Mouse (Mus musculus) intestine, postnatal 0 days (tissue): Measurements from ENCODE around the gene Cdk2ap2. TPM values are rescaled to one million over a fixed set of nuclear protein-coding genes. Genes with fewer than 3 reads are reported as not detected.

Source experiments
- ATAC-seq: fragments of 200-750 bp; cut with Nextera tagmentation; 2 replicates; pipeline ENCODE4 v1.8.0; 2017; ENCODE audit warnings: mild to moderate bottlenecking, moderate TSS enrichment, moderate library complexity
- H3K27ac ChIP-seq: fragments of 300-500 bp; sonication (generic); 2 replicates; pipeline ENCODE4 v1.5.1; 2014; ENCODE audit warnings: mild to moderate bottlenecking, low read depth, low read length, moderate library complexity
- H3K27me3 ChIP-seq: fragments of 300-500 bp; sonication (generic); replicated peaks from 2 replicates; pipeline ENCODE4 v1.6.1; 2014; ENCODE audit warnings: low read length, mixed read lengths; ENCODE audit not compliant: control insufficient read depth, insufficient read depth
- H3K36me3 ChIP-seq: fragments of 300-500 bp; sonication (generic); 2 replicates; pipeline ENCODE4 v1.6.1; 2014; ENCODE audit warnings: mild to moderate bottlenecking, moderate library complexity; ENCODE audit not compliant: control insufficient read depth, insufficient read depth
- H3K4me1 ChIP-seq: fragments of 300-500 bp; sonication (generic); replicated peaks from 2 replicates; pipeline ENCODE4 v1.6.1; 2014; ENCODE audit warnings: antibody characterized with exemption, low read length, mixed read lengths; ENCODE audit not compliant: control insufficient read depth, insufficient read depth
- H3K4me2 ChIP-seq: fragments of 300-500 bp; sonication (generic); replicated peaks from 2 replicates; pipeline ENCODE4 v1.6.1; 2014; ENCODE audit warnings: low read depth, mild to moderate bottlenecking, moderate library complexity
- H3K4me3 ChIP-seq: fragments of 300-500 bp; sonication (generic); 2 replicates; pipeline ENCODE4 v1.5.1; 2014; ENCODE audit warnings: low read depth, low read length
- H3K9ac ChIP-seq: fragments of 300-500 bp; sonication (generic); 2 replicates; pipeline ENCODE4 v1.6.1; 2014; ENCODE audit warnings: mild to moderate bottlenecking, low read depth, low read length
- H3K9me3 ChIP-seq: fragments of 300-500 bp; sonication (generic); 2 replicates; pipeline ENCODE4 v1.6.1; 2016; ENCODE audit warnings: mixed run types; ENCODE audit not compliant: control insufficient read depth
- CTCF ChIP-seq: sonication (generic); IDR thresholded peaks from 2 replicates; pipeline ENCODE4 v1.5.1; 2016; ENCODE audit warnings: low read depth, mild to moderate bottlenecking, control low read depth, antibody characterized with exemption, moderate library complexity
- WGBS: fragments of 180-500 bp; shearing (Covaris S2); extraction: QIAGEN DNeasy Blood & Tissue Kit; methylation state at CpG from one replicate; pipeline ENCODE4 v1.1.7; 2014; 5-methylcytosine and 5-hydroxymethylcytosine counted together
- polyA plus RNA-seq: library from polyadenylated mRNA; unstranded; fragments of >200 nt; fragmentation: Nextera tagmentation; extraction: Ambion mirVana; gene quantifications from 2 replicates; pipeline ENCODE4 v1.2.1, GENCODE M21; 2015

Gene Cdk2ap2
- polyA plus RNA-seq, 1 experiment from 2014 or later: 108 TPM

DNA sequence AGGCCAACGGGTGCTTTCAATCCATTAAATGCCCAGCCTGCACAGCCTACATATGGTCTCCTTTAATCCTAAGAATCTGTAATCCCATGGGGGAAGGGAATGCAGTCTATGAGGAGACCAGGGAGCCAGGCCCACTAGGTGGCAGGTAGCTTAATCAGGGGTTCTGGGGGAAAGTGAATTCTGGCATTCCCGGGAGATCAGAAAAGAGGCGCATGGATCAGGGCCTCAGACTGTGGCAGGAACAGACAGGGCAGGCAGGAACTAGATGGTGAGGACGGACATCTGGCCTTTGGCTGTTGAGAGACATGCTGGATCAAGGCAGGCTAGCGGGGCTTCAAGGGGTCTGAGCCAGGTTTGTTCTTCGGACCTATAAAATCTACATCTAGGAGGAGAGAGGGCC, 4.5 kb downstream of the Cdk2ap2 start:
- Histone ChIP-seq H3K4me2 (peak overlapping the region; percentile 93; the same call in 1 of the 2 replicates), H3K4me3 (no peak overlapping the region), H3K27ac (no peak overlapping the region), H3K9me3 (no peaks in the 10 kb centered on the region), H3K4me1 (peaks cover 2% of the 10 kb centered on the region; the same call in 1 of the 2 replicates), H3K27me3 (no peaks in the 10 kb centered on the region), H3K36me3 (peaks cover 21% of the 10 kb centered on the region), H3K9ac (no peak overlapping the region)
- WGBS: 86% methylated on average over 6 of the region's 6 CpGs
- ATAC-seq: no peak
- TF ChIP-seq CTCF: no peak

- Histone ChIP-seq H3K27me3 (no peaks in the 10 kb centered on the region), H3K9ac (no peak overlapping the region), H3K9me3 (no peaks in the 10 kb centered on the region), H3K4me3 (no peak overlapping the region), H3K36me3 (peaks cover 25% of the 10 kb centered on the region), H3K4me1 (no peaks in the 10 kb centered on the region; the same call in 1 of the 2 replicates), H3K4me2 (no peak overlapping the region), H3K27ac (no peak overlapping the region)
- TF ChIP-seq CTCF: no peak
- no peak for ATAC-seq
- 88% methylated on average over 2 of the region's 2 CpGs for WGBS
Observed at GRCm38 (mm10) chr19:4102049-4102448, 5.1 kb downstream of the Cdk2ap2 start.

DNA sequence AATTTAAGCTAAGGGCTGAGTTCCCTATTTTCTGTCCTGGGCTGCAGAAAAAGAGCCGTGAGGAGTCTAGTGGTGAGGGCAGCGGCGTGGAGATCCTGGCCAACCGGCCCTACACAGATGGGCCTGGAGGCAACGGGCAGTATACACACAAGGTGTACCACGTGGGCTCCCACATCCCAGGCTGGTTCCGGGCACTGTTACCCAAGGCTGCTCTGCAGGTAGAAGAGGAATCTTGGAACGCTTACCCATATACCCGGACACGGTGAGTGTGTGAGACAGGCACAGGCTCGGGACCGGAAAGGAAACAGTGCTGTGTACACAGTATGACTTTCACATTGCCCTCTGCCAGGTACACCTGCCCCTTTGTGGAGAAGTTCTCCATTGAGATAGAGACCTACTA, 5.6 kb downstream of the Cdk2ap2 start:
- Histone ChIP-seq H3K27me3 (no peaks in the 10 kb centered on the region), H3K9ac (no peak overlapping the region), H3K4me3 (no peak overlapping the region), H3K4me1 (no peaks in the 10 kb centered on the region; the same call in 1 of the 2 replicates), H3K27ac (no peak overlapping the region), H3K4me2 (no peak overlapping the region), H3K9me3 (no peaks in the 10 kb centered on the region), H3K36me3 (peaks cover 25% of the 10 kb centered on the region)
- 95% methylated on average over 12 of the region's 12 CpGs for WGBS
- no peak for TF ChIP-seq CTCF
- ATAC-seq: no peak

GRCm38 (mm10) chr19:4103294-4103693, 6.3 kb downstream of the Cdk2ap2 start:
- Histone ChIP-seq H3K4me3 (no peak overlapping the region), H3K4me2 (no peak overlapping the region), H3K27ac (no peak overlapping the region), H3K27me3 (no peaks in the 10 kb centered on the region), H3K4me1 (no peaks in the 10 kb centered on the region; the same call in 1 of the 2 replicates), H3K36me3 (peaks cover 25% of the 10 kb centered on the region), H3K9ac (no peak overlapping the region), H3K9me3 (no peaks in the 10 kb centered on the region)
- no peak for ATAC-seq
- no peak for TF ChIP-seq CTCF
- 93% methylated on average over 18 of the region's 18 CpGs for WGBS

- TF ChIP-seq CTCF: no peak
- WGBS: 65% methylated on average over 3 of the region's 3 CpGs
- no peaks in the 10 kb centered on the region; the same call in 1 of the 2 replicates for H3K4me1 ChIP-seq
- H3K36me3 ChIP-seq: peaks cover 25% of the 10 kb centered on the region
- no peak overlapping the region for H3K9ac ChIP-seq
- H3K27me3 ChIP-seq: no peaks in the 10 kb centered on the region
- H3K27ac ChIP-seq: no peak overlapping the region
- no peak overlapping the region for H3K4me2 ChIP-seq
- H3K4me3 ChIP-seq: no peak overlapping the region
- no peaks in the 10 kb centered on the region for H3K9me3 ChIP-seq
- ATAC-seq: no peak
Observed at GRCm38 (mm10) chr19:4103792-4104191, 6.8 kb downstream of the Cdk2ap2 start.

- 93% methylated on average over 16 of the region's 16 CpGs for WGBS
- TF ChIP-seq CTCF: no peak
- ATAC-seq: no peak
Observed at GRCm38 (mm10) chr19:4104675-4105194, 7.8 kb downstream of the Cdk2ap2 start.

More at GRCm38 (mm10) chr19:4104675-4105194, 7.8 kb downstream of the Cdk2ap2 start:
- no peaks in the 10 kb centered on the region for H3K4me1 ChIP-seq
- no peak overlapping the region for H3K9ac ChIP-seq
- no peak overlapping the region for H3K27ac ChIP-seq
- H3K9me3 ChIP-seq: no peaks in the 10 kb centered on the region
- H3K36me3 ChIP-seq: peaks cover 25% of the 10 kb centered on the region
- no peak overlapping the region for H3K4me3 ChIP-seq
- no peaks in the 10 kb centered on the region for H3K27me3 ChIP-seq
- H3K4me2 ChIP-seq: no peak overlapping the region
